ENCODE assay signal across 8 mouse cellular contexts in genomic region chr12:73810041-73810795, GRCm38 (mm10).
DNase-seq lines count a peak whose midpoint lies in the region; ATAC-seq and TF ChIP-seq lines count a peak whose summit lies in the region.

No protein-coding gene starts in this region.

- no peaks in the 10 kb centered on the region for H3K36me3 ChIP-seq in limb, embryonic 12.5 days
- no peaks in the 10 kb centered on the region for H3K36me3 ChIP-seq in neural tube, embryonic 14.5 days (ENCODE audit: control insufficient read depth, insufficient read depth, low read length)
- no peaks in the 10 kb centered on the region for H3K36me3 ChIP-seq in thymus, adult 2 months (ENCODE audit: control insufficient read depth, insufficient read depth, low read length)

- H3K27me3 ChIP-seq in limb, embryonic 12.5 days, result no peaks in the 10 kb centered on the region
- H3K27me3 ChIP-seq in neural tube, embryonic 14.5 days (ENCODE audit: control insufficient read depth, insufficient read depth, low read length), result no peaks in the 10 kb centered on the region
- H3K27me3 ChIP-seq in thymus, adult 2 months (ENCODE audit: control insufficient read depth, insufficient read depth, low read length), result no peaks in the 10 kb centered on the region

- peak; percentile 75 for ATAC-seq in limb, embryonic 12.5 days (ENCODE audit: insufficient number of reproducible peaks, insufficient read depth, low FRiP score, low TSS enrichment, low read depth)
- ATAC-seq in neural tube, embryonic 14.5 days (ENCODE audit: low read depth), result peak; percentile 54; the same call in 1 of the 2 replicates

- WGBS in lung, adult 2 months, result 26% methylated on average over 13 of the region's 13 CpGs
- WGBS in limb, embryonic 12.5 days, result 49% methylated on average over 13 of the region's 13 CpGs
- 45% methylated on average over 13 of the region's 13 CpGs for WGBS in neural tube, embryonic 14.5 days
- WGBS in thymus, adult 2 months, result 84% methylated on average over 13 of the region's 13 CpGs

- TF ChIP-seq POLR2A in lung, adult 2 months (IDR thresholded peaks at IDR 0.05; ENCODE audit: borderline replicate concordance, extremely low read depth, low read depth, low read length), result no peak
- TF ChIP-seq POLR2A in thymus, adult 2 months (IDR thresholded peaks at IDR 0.05; ENCODE audit: control insufficient read depth, extremely low read depth, insufficient read depth, low read length, poor library complexity), result no peak

- peak; percentile 36 to 57 for DNase-seq in lung, adult 18-20 months
- DNase-seq in lung, adult 2 months, result no peak
- DNase-seq in forelimb bud, embryonic 11.5 days (ENCODE audit: low read depth, low spot score), result peak; percentile 40
- DNase-seq in heart, postnatal 25 days (ENCODE audit: low spot score), result peak; percentile 62
- no peak for DNase-seq in thymus, adult 2 months
- DNase-seq in layer of hippocampus, postnatal 14 days (ENCODE audit: low spot score in 2 of 2), result no peak

- H3K4me3 ChIP-seq in lung, adult 2 months (replicated peaks; ENCODE audit: extremely low read depth, low read depth, low read length), result no peak overlapping the region
- no peak overlapping the region for H3K4me3 ChIP-seq in limb, embryonic 12.5 days (replicated peaks)
- H3K4me3 ChIP-seq in neural tube, embryonic 14.5 days (ENCODE audit: low read depth, low read length), result no peak overlapping the region
- H3K4me3 ChIP-seq in thymus, adult 2 months (ENCODE audit: control insufficient read depth, insufficient read depth, low read length), result no peak overlapping the region

- no peak overlapping the region for H3K27ac ChIP-seq in limb, embryonic 12.5 days
- H3K27ac ChIP-seq in neural tube, embryonic 14.5 days (ENCODE audit: low read depth, low read length), result 0 out of 2 replicates have a peak overlapping the region, but pooled peaks have one; percentile 22
- H3K27ac ChIP-seq in thymus, adult 2 months (ENCODE audit: control insufficient read depth, insufficient read depth, low read length), result no peak overlapping the region

- H3K4me2 ChIP-seq in limb, embryonic 12.5 days, result 0 out of 2 replicates have a peak overlapping the region, but pooled peaks have one; percentile 6
- no peak overlapping the region for H3K4me2 ChIP-seq in neural tube, embryonic 14.5 days (ENCODE audit: low read depth, low read length)

- peaks cover 4% of the 10 kb centered on the region; the same call in 1 of the 2 replicates for H3K4me1 ChIP-seq in lung, adult 2 months (ENCODE audit: control insufficient read depth, insufficient read depth, low read length)
- peaks cover 16% of the 10 kb centered on the region for H3K4me1 ChIP-seq in limb, embryonic 12.5 days (replicated peaks)
- no peaks in the 10 kb centered on the region for H3K4me1 ChIP-seq in neural tube, embryonic 14.5 days (ENCODE audit: control insufficient read depth, insufficient read depth, low read length)
- H3K4me1 ChIP-seq in thymus, adult 2 months (replicated peaks; ENCODE audit: control insufficient read depth, insufficient read depth, low read length), result no peaks in the 10 kb centered on the region; the same call in 1 of the 2 replicates

- no peaks in the 10 kb centered on the region for H3K9me3 ChIP-seq in limb, embryonic 12.5 days
- no peaks in the 10 kb centered on the region for H3K9me3 ChIP-seq in neural tube, embryonic 14.5 days (ENCODE audit: control insufficient read depth, low read length)

- TF ChIP-seq CTCF in lung, adult 2 months (IDR thresholded peaks at IDR 0.05; ENCODE audit: insufficient read depth, low read length), result no peak
- no peak for TF ChIP-seq CTCF in thymus, adult 2 months (IDR thresholded peaks at IDR 0.05; ENCODE audit: borderline replicate concordance, control insufficient read depth, extremely low read depth, insufficient read depth, low read length, poor library complexity)

- intact Hi-C loops in heart, postnatal 25 days (cut with DNase I), result no loop called here

- no peak overlapping the region for H3K9ac ChIP-seq in limb, embryonic 12.5 days (replicated peaks)
- no peak overlapping the region for H3K9ac ChIP-seq in neural tube, embryonic 14.5 days (replicated peaks; ENCODE audit: low read depth, low read length)

Comparison
In these comparisons a context has a peak if more than half of its experiments do, and no peak if none do; other contexts are left out.
1. DNase-seq: peak in lung, adult 18-20 months (2 of 2), forelimb bud, embryonic 11.5 days (single experiment) and heart, postnatal 25 days (single experiment); none in lung, adult 2 months (single experiment), thymus, adult 2 months (single experiment) and layer of hippocampus, postnatal 14 days (0 of 2).